ENCODE assay signal across 11 mouse cellular contexts in the genomic region with DNA sequence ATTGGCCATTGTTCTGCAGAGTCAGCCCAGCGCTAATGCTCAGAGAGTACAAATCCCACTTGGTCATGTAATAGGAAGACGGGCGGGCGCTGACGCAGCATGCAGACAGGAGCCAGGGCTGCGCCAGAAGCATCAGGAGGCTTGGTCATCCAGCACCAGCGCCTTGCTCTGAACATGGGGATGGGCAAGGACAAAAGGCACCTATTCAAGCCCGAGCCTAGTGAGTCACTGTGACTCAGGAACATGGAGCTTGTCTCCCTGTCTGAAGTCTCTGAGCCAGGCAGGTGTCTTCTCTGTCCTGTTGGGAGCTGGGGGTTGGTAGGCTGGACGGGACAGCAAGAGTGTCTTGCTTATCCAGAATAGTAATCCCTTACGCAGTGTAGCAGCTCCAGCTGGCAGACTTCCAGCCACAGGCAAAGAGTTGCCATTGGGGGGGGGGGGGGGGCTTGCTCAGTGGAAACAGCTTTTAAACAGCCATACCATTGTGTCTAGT. TPM values are rescaled to one million over a fixed set of nuclear protein-coding genes. Genes with fewer than 3 reads are reported as not detected.
A peak's percentile ranks its signal among the peaks of the same experiment; 100 is the strongest.
DNase-seq lines count a peak whose midpoint lies in the region; ATAC-seq lines count a peak whose summit lies in the region.
"Had no signal": no experiment of that assay in that cellular context is flagged by ENCODE, and none has a peak within 500 bp of the region (broad histone marks: within the 10 kb centered on the region; RNA-seq: fewer than 3 reads in every experiment).

No protein-coding gene starts in this region.

- no peaks in the 10 kb centered on the region for H3K27me3 ChIP-seq in limb, embryonic 13.5 days
- H3K27me3 ChIP-seq in limb, embryonic 10.5 days (ENCODE audit: low read depth, poor library complexity, severe bottlenecking): no peaks in the 10 kb centered on the region
- H3K27me3 ChIP-seq in embryonic facial prominence, embryonic 13.5 days: no peaks in the 10 kb centered on the region
- no peaks in the 10 kb centered on the region for H3K27me3 ChIP-seq in midbrain, embryonic 15.5 days (replicated peaks)

- H3K4me3 ChIP-seq in limb, embryonic 13.5 days: no peak overlapping the region
- no peak overlapping the region for H3K4me3 ChIP-seq in limb, embryonic 10.5 days
- H3K4me3 ChIP-seq in embryonic facial prominence, embryonic 13.5 days: no peak overlapping the region
- no peak overlapping the region for H3K4me3 ChIP-seq in midbrain, embryonic 15.5 days

- no peaks in the 10 kb centered on the region for H3K9me3 ChIP-seq in limb, embryonic 13.5 days
- no peaks in the 10 kb centered on the region for H3K9me3 ChIP-seq in limb, embryonic 10.5 days (replicated peaks)
- no peaks in the 10 kb centered on the region for H3K9me3 ChIP-seq in embryonic facial prominence, embryonic 13.5 days
- no peaks in the 10 kb centered on the region for H3K9me3 ChIP-seq in midbrain, embryonic 15.5 days

- H3K36me3 ChIP-seq in limb, embryonic 13.5 days: no peaks in the 10 kb centered on the region
- H3K36me3 ChIP-seq in limb, embryonic 10.5 days: no peaks in the 10 kb centered on the region
- H3K36me3 ChIP-seq in embryonic facial prominence, embryonic 13.5 days: no peaks in the 10 kb centered on the region
- H3K36me3 ChIP-seq in midbrain, embryonic 15.5 days (replicated peaks): no peaks in the 10 kb centered on the region

- ATAC-seq in limb, embryonic 13.5 days (ENCODE audit: low FRiP score, low read depth): no peak; the same call in 1 of the 2 replicates
- ATAC-seq in embryonic facial prominence, embryonic 13.5 days (ENCODE audit: insufficient number of reproducible peaks, insufficient read depth, low FRiP score, low TSS enrichment, low read depth): peak; percentile 26; the same call in 1 of the 2 replicates
- peak; percentile 39; the same call in 1 of the 2 replicates for ATAC-seq in midbrain, embryonic 15.5 days (replicated peaks)

- 60% methylated on average over 10 of the region's 10 CpGs for WGBS in limb, embryonic 13.5 days
- WGBS in limb, embryonic 10.5 days: 68% methylated on average over 10 of the region's 10 CpGs
- WGBS in embryonic facial prominence, embryonic 13.5 days: 55% methylated on average over 10 of the region's 10 CpGs
- WGBS in midbrain, embryonic 15.5 days: 39% methylated on average over 10 of the region's 10 CpGs

- no peak overlapping the region for H3K9ac ChIP-seq in limb, embryonic 13.5 days
- H3K9ac ChIP-seq in embryonic facial prominence, embryonic 13.5 days: peak overlapping the region; percentile 27; the same call in 1 of the 2 replicates
- H3K9ac ChIP-seq in midbrain, embryonic 15.5 days: no peak overlapping the region

- H3K4me1 ChIP-seq in limb, embryonic 13.5 days: peaks cover 12% of the 10 kb centered on the region; the same call in 1 of the 2 replicates
- H3K4me1 ChIP-seq in limb, embryonic 10.5 days: peaks cover 11% of the 10 kb centered on the region; the same call in 1 of the 2 replicates
- H3K4me1 ChIP-seq in embryonic facial prominence, embryonic 13.5 days: peaks cover 5% of the 10 kb centered on the region; the same call in 1 of the 2 replicates
- H3K4me1 ChIP-seq in midbrain, embryonic 15.5 days: no peaks in the 10 kb centered on the region; the same call in 1 of the 2 replicates

- no peak overlapping the region for H3K27ac ChIP-seq in limb, embryonic 13.5 days
- no peak overlapping the region for H3K27ac ChIP-seq in limb, embryonic 10.5 days
- H3K27ac ChIP-seq in embryonic facial prominence, embryonic 13.5 days: no peak overlapping the region
- H3K27ac ChIP-seq in midbrain, embryonic 15.5 days: peak overlapping the region; percentile 16; the same call in 1 of the 2 replicates

- peak; percentile 39 for DNase-seq in adrenal gland, postnatal 10 days
- DNase-seq in adrenal gland, adult 8-10 months: no peak
- no peak for DNase-seq in limb, embryonic 10.5 days (ENCODE audit: low spot score)
- DNase-seq in thymus, postnatal 36 days: no peak
- DNase-seq in layer of hippocampus, adult 11-12 months (ENCODE audit: low spot score): no peak

- H3K4me2 ChIP-seq in limb, embryonic 13.5 days (replicated peaks): peak overlapping the region; percentile 19; the same call in 1 of the 2 replicates
- H3K4me2 ChIP-seq in embryonic facial prominence, embryonic 13.5 days: no peak overlapping the region
- H3K4me2 ChIP-seq in midbrain, embryonic 15.5 days: peak overlapping the region; percentile 22

RNA-seq across cellular contexts. Expression of a gene that starts 11.5 kb away (rescaled TPM):
- 100 to 1,000 TPM; 413 to 414 TPM for total RNA-seq in adrenal gland, postnatal 10 days (2021)
- 100 to 1,000 TPM; 434 to 601 (median 481) TPM for total RNA-seq in adrenal gland, adult 8-10 months (2022)
- 155 and 168 TPM in 2 replicates for polyA plus RNA-seq in limb, embryonic 13.5 days (2015; fragmentation: Nextera tagmentation; extraction: Ambion mirVana)
- 197 and 203 TPM in 2 replicates for polyA plus RNA-seq in limb, embryonic 10.5 days (2016; fragmentation: Nextera tagmentation; extraction: Ambion mirVana)
- polyA plus RNA-seq in embryonic facial prominence, embryonic 13.5 days (2015; fragmentation: Nextera tagmentation; extraction: Ambion mirVana): 164 and 178 TPM in 2 replicates
- 845 and 866 TPM in 2 replicates for polyA plus RNA-seq in midbrain, embryonic 15.5 days (2015; fragmentation: Nextera tagmentation; extraction: Ambion mirVana)

RNA-seq across cellular contexts. Expression of a gene that starts 28.4 kb away (rescaled TPM):
- total RNA-seq in adrenal gland, postnatal 10 days (2021): 1 to 10 TPM; 1.9 to 2.3 TPM
- total RNA-seq in adrenal gland, adult 8-10 months (2022): 10 to 100 TPM in 1 of 4 experiments, 1 to 10 TPM in 3; 4.5 to 15.0 (median 7.8) TPM
- polyA plus RNA-seq in limb, embryonic 13.5 days (2015; fragmentation: Nextera tagmentation; extraction: Ambion mirVana): 4.4 and 4.5 TPM in 2 replicates
- polyA plus RNA-seq in limb, embryonic 10.5 days (2016; fragmentation: Nextera tagmentation; extraction: Ambion mirVana): 3.3 and 4.1 TPM in 2 replicates
- polyA plus RNA-seq in embryonic facial prominence, embryonic 13.5 days (2015; fragmentation: Nextera tagmentation; extraction: Ambion mirVana): 3.9 TPM in 2 replicates
- 1.4 and 2.2 TPM in 2 replicates for polyA plus RNA-seq in midbrain, embryonic 15.5 days (2015; fragmentation: Nextera tagmentation; extraction: Ambion mirVana)

RNA-seq across cellular contexts. Expression of a gene that starts 33.9 kb away (rescaled TPM):
- under 1 TPM in 1 of 2 experiments, not detected in 1; 0.30 TPM for total RNA-seq in adrenal gland, postnatal 10 days (2021)
- total RNA-seq in adrenal gland, adult 8-10 months (2022): not detected
- 0.22 and 0.47 TPM in 2 replicates for polyA plus RNA-seq in limb, embryonic 13.5 days (2015; fragmentation: Nextera tagmentation; extraction: Ambion mirVana)
- not detected in 2 replicates for polyA plus RNA-seq in limb, embryonic 10.5 days (2016; fragmentation: Nextera tagmentation; extraction: Ambion mirVana)
- polyA plus RNA-seq in embryonic facial prominence, embryonic 13.5 days (2015; fragmentation: Nextera tagmentation; extraction: Ambion mirVana): not detected in 2 replicates
- polyA plus RNA-seq in midbrain, embryonic 15.5 days (2015; fragmentation: Nextera tagmentation; extraction: Ambion mirVana): 0.17 and 0.21 TPM in 2 replicates
- total RNA-seq: left cerebral cortex, postnatal 14 days had no signal
- polyA plus RNA-seq: gonadal fat pad, adult 2 months; urinary bladder, adult 2 months had no signal

RNA-seq across cellular contexts. Expression of a gene that starts 48.6 kb away (rescaled TPM):
- 10 to 100 TPM; 16.6 to 19.2 TPM for total RNA-seq in adrenal gland, postnatal 10 days (2021)
- total RNA-seq in adrenal gland, adult 8-10 months (2022): 10 to 100 TPM; 13.0 to 17.6 (median 16.9) TPM
- polyA plus RNA-seq in limb, embryonic 13.5 days (2015; fragmentation: Nextera tagmentation; extraction: Ambion mirVana): 35.2 and 37.9 TPM in 2 replicates
- 41.5 and 42.3 TPM in 2 replicates for polyA plus RNA-seq in limb, embryonic 10.5 days (2016; fragmentation: Nextera tagmentation; extraction: Ambion mirVana)
- 31.0 and 34.8 TPM in 2 replicates for polyA plus RNA-seq in embryonic facial prominence, embryonic 13.5 days (2015; fragmentation: Nextera tagmentation; extraction: Ambion mirVana)
- 26.8 and 27.5 TPM in 2 replicates for polyA plus RNA-seq in midbrain, embryonic 15.5 days (2015; fragmentation: Nextera tagmentation; extraction: Ambion mirVana)

RNA-seq across cellular contexts. Expression of a gene that starts 58.2 kb away (rescaled TPM):
- 10 to 100 TPM; 68.2 to 90.0 TPM for total RNA-seq in adrenal gland, postnatal 10 days (2021)
- total RNA-seq in adrenal gland, adult 8-10 months (2022): 100 to 1,000 TPM; 113 to 288 (median 256) TPM
- 134 and 150 TPM in 2 replicates for polyA plus RNA-seq in limb, embryonic 13.5 days (2015; fragmentation: Nextera tagmentation; extraction: Ambion mirVana)
- 34.0 and 34.8 TPM in 2 replicates for polyA plus RNA-seq in limb, embryonic 10.5 days (2016; fragmentation: Nextera tagmentation; extraction: Ambion mirVana)
- polyA plus RNA-seq in embryonic facial prominence, embryonic 13.5 days (2015; fragmentation: Nextera tagmentation; extraction: Ambion mirVana): 107 and 149 TPM in 2 replicates
- 13.4 and 13.9 TPM in 2 replicates for polyA plus RNA-seq in midbrain, embryonic 15.5 days (2015; fragmentation: Nextera tagmentation; extraction: Ambion mirVana)
